Mouse (Mus musculus) cerebellum, adult 8-10 months (tissue): Measurements from ENCODE around the gene Lyrm4.
"Not testable (repeated sequence)": the region's sequence is repeated elsewhere in the genome, so short reads cannot be mapped to it uniquely, and the experiment has no call there.

Experiments
- DNase-seq: peaks from one replicate; pipeline ENCODE4 v3.0.0; 2022

Gene Lyrm4

GRCm38 (mm10) chr13:35991185-35991584 lies 126.1 kb downstream of the Lyrm4 start:
- not testable (repeated sequence) for DNase-seq

- DNase-seq: no peak
Observed at GRCm38 (mm10) chr13:35989329-35989728, 128.0 kb downstream of the Lyrm4 start.

- no peak for DNase-seq
Observed at GRCm38 (mm10) chr13:35982985-35983384, 134.3 kb downstream of the Lyrm4 start.

GRCm38 (mm10) chr13:35980471-35980870 lies 136.9 kb downstream of the Lyrm4 start:
- no peak for DNase-seq

- DNase-seq: no peak
Observed at GRCm38 (mm10) chr13:35976912-35977311, 140.4 kb downstream of the Lyrm4 start.

GRCm38 (mm10) chr13:35969829-35970228 lies 147.5 kb downstream of the Lyrm4 start:
- no peak for DNase-seq

- DNase-seq: no peak
Observed at GRCm38 (mm10) chr13:35969431-35969721, 147.9 kb downstream of the Lyrm4 start.

GRCm38 (mm10) chr13:35968719-35969430 lies 148.5 kb downstream of the Lyrm4 start:
- DNase-seq: no peak

- no peak for DNase-seq
Observed at GRCm38 (mm10) chr13:35968131-35968718, 149.1 kb downstream of the Lyrm4 start.

- DNase-seq: no peak
Observed at GRCm38 (mm10) chr13:35967690-35968089, 149.6 kb downstream of the Lyrm4 start.

GRCm38 (mm10) chr13:35963583-35963982 lies 153.7 kb downstream of the Lyrm4 start:
- DNase-seq: no peak

GRCm38 (mm10) chr13:35959391-35960067 lies 157.8 kb downstream of the Lyrm4 start:
- no peak for DNase-seq

- DNase-seq: no peak
Observed at GRCm38 (mm10) chr13:35958539-35958938, 158.8 kb downstream of the Lyrm4 start, which contains the start of gene Ppp1r3g. Ppp1r3g (plus strand) TSS chr13:35958839.

- no peak for DNase-seq
Observed at GRCm38 (mm10) chr13:35949814-35950455, 167.4 kb downstream of the Lyrm4 start.

GRCm38 (mm10) chr13:35947354-35948000 lies 169.8 kb downstream of the Lyrm4 start:
- peak; percentile 72 for DNase-seq

GRCm38 (mm10) chr13:35946659-35947353 lies 170.5 kb downstream of the Lyrm4 start:
- no peak for DNase-seq

GRCm38 (mm10) chr13:35940934-35941333 lies 176.4 kb downstream of the Lyrm4 start:
- DNase-seq: no peak

GRCm38 (mm10) chr13:35939871-35940665 lies 177.3 kb downstream of the Lyrm4 start:
- no peak for DNase-seq

GRCm38 (mm10) chr13:35937991-35938390 lies 179.3 kb downstream of the Lyrm4 start:
- DNase-seq: no peak
